Mouse (Mus musculus): ENCODE data around the gene Glrb. TPM values are rescaled to one million over a fixed set of nuclear protein-coding genes. Genes with fewer than 3 reads are reported as not detected.

Gene Glrb
- total RNA-seq, 2 experiments from 2014 or later = 0.45 to 1.4 TPM

DNA sequence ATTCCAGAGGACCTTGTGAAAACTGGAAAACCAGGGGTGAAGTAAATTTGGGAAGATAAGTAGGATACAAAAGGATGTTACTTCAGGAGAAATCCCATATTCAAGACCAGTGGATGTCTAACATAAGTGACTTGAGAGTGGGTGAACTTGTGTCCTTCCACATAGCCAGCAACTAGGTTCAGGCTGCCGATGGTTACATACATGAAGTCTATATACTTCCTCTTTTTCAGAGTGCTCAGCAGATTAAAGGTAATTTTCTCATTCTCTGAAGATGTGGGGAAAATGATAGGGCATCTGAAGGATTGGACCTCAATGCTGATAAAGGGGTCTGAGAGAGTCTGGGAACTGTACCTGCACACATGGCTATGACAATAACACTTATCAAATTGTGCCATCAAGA, 89.5 kb downstream of the Glrb start:
- no peak for DNase-seq

DNA sequence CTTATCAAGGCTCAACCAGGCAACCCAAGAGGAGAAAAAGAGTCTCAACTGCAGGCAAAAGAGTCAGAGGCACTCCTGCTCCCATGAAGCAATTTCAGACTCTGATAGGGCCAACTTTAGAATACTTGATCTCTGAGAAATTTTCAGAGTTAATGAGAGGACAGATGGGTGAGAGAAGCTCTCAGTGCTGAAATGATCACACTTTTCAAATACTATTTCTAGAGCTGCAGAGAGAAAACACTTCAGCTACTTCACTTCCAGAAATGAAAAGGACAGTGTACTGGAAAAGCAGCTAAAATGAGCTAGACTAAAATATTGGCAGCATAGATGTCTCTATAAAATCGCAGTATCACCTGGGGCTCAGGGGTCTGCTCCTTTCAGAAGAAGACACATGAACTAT, 94.8 kb downstream of the Glrb start:
- no peak for DNase-seq

DNA sequence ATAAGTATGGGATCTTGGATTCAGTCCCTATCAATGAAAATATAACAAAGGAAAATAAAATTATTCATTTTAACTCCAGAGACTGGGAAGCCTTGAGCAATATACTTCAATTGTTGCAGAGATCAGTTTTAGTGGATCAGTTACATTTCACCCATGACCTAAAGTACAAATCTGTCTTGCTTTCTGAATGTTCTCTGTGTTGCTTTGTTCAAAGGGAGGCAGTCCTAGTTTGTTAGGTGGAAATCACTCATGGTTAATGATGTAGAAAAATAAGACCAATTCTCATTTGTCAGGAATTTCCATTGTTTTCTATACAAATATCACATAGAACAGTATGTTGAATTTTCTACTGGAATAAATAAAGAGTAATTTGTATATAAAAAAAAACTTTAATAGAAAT, 99.7 kb downstream of the Glrb start:
- DNase-seq = no peak

DNA sequence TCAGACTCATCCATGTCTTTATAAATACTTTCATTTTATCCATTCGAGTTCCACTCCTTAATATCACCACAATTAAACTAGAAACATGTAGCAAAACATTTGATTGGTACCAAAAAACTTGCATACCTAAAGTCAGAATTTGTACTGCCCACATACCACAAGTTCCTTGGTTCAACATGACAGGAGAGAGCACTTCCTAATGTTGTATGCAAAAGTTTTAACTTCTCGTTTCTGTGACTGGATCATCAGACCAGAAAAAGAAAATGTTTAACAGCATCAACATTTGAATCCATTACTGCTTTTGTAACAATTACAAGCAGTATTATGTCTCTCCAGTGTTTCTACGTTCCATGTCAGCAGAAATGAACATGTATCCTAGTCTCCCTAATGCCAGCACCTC, 101.2 kb downstream of the Glrb start:
- DNase-seq = no peak

DNA sequence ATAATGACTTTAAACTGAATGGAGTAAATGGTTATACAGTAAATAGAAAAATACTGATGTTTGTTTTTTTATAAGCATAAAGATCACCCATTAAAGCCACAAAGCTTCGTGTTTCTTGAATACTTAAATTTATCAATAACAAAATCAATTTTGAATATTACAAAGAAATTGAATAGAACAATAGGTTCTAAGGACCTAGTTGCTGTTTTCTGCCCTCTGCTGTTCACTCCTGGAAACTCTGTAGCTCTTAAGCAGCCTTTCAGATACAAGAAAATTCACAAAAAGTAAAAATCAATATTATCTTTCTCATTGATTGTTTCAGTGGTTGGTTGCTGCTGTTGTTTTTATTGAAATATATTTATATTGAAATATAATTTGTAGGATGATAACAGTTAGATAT, 108.1 kb downstream of the Glrb start:
- DNase-seq = no peak

DNA sequence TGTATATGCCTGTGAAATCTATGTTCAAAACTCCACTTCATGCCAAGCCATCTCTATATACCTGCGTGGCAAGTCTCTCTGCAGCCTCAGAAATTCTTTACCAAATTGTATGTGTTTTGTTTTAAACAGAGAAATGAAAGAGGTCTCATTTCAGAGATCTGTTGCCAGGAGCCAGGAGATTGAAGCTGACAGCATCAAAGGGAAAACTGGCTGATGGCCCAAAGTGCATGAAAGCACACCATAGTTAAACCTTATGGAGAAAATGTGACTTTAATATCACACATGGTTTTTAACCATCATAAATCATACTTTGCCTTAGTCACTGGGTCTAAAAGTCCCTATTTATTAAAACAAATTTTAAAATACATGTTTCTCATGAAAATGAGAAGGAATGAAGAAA, 109.6 kb downstream of the Glrb start:
- DNase-seq = no peak

DNA sequence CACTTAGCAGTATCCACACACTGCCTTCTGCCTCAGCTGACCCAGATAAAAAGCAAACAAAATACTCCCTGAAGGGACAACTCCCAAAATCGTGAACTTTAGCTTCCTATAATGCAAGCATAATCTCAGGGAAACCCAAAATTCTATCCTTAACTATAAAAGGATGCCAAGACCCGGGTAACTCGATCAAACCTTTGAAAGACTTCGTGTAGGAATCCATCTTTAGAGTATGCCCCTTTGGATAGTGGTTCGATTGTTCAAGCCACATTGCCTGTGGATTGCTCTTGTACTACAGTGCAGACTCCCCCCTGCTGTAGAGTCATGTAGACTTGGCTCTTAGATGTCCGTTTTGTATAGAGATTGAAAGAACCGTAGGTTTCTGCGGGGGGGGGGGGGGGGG, 110.2 kb downstream of the Glrb start:
- DNase-seq = no peak

DNA sequence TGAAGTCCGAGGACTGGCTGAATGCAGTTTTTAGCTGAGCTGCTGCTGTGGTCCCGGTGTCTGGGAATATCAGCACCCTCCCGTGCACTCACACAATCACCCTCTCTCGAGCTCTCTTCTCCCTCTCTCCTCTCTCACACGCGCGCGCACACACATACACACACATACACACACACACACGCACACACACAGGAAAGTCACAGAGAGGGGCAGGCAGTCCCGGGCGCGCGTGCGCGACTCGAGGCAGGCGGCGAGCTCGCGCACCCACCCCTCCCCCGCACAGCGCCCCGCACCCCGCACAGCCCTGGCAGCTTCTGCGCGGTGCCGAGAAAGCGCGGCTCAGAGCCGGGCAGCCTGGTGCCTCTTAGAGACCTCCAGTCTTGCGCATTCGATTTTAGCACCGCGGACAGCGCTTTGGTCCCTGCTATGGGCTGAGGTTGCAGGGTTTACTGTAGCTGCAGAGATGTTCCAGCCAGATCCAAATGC, 110.8 kb downstream of the Glrb start, which contains the start of gene Gria2:
Gene Gria2 (minus strand): TSS at position 240 of the 486 bp plus-strand sequence.
- peak; percentile 58 for DNase-seq

DNA sequence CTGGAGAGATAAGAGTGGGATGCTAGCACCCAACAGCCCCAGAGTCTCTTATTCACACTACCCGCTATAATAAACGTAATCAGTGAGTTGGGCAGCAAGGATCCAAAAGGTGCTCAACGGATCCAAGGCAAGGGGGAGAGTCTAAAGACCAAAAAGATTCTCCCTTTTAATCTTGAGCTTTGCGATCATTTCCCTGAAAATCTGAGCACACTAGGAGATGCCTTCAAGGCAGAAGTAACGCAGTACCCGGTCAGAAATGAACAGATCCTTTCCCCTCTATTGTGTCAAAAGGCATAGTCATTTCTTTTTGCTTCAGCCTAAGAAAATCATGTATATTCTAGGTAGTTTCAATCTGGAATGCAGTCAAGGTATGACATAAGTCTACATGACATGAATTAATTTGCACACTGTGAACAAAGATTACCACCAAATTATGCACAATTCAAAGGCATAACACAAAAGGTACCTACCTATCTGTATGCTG, 111.6 kb downstream of the Glrb start:
- no peak for DNase-seq

DNA sequence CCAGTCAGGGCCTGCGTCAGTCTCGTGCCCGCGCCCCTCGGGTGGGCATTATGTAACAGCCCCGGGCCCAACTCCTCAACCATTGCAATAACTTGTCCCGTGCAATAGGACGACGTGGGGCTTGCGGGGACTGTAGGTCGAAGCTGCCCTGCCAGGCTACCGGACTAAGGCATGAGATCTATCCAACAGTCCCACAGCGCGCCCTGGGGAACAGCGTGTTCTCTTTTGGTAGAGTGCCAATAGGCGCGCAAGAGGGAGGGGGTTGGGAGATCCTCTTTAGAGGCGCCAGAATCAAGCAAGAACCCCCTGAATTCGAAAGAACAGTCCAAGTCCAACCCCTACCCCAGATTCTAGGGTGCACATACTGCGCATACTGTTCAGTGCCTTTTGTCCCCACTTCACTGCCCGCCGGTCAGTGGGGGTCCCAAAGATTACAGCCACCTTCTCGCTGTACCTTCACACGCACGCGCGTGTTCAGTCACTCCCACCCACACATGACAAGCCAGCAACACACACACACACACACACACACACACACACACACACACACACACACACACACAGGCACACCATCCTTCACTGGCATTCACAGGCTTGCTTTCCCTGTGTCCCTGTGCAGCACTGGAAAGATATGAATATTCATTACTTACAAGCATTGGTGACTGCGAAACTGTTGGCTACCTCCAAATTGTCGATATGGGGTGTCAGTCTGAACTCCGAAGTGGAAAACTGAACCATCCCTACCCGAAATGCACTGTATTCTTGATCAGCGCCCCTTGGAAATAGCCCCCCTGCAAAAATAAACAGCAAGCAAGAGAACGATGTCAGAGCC, 112.2 kb downstream of the Glrb start:
- DNase-seq = peak; percentile 5

DNA sequence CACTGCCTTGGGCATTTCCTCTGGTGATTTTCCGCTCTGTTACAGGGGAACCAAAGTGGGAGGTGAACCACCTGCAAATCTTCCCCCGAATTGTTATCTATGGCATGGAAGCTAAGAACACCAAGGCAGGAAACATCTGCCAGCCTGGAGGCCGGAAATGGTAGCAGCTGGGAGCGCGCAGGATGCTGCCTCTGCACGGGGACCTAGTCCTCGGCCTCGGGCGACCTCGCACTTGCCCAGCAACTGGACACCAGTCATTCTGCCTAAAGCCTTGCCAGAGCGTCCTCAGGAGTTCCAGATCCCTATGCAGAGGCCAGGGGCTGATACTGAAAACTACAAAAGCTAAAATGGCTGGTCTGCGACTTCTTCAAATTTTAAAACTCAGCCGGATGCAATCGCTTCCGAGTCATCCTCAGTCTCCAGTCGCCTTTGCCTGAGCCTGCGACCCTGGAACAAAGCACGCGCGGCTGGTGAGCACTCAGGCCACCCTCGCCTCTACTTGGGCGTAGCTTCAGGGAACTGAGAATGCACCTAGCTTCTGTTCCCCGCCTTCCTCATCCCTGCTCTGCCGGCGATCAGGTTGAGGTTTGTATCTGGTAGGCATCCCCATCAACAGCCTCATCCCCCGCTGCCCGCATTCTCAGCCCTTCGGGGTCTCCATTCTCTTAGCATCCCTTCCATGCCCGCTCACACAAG, 113.0 kb downstream of the Glrb start:
- peak; percentile 7 for DNase-seq

DNA sequence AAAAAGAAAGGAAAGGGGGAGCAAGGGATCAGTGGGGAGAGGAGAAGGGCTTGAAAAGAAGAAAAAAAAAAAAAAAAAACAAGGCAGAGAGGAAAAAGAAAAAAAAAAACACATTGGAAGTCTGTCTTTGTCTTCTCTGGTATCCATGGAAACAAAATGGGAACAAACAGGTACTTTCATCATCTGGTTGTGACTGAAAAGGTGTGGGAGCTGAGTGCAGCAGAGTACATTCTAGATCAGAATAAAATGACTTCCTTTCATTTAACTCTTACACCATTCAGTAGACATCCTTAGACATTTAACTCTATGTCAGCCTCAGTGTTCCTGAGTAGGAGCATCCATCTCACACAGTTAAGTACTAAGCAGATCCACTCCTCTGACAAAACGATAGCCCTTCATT, 115.5 kb downstream of the Glrb start:
- no peak for DNase-seq

DNA sequence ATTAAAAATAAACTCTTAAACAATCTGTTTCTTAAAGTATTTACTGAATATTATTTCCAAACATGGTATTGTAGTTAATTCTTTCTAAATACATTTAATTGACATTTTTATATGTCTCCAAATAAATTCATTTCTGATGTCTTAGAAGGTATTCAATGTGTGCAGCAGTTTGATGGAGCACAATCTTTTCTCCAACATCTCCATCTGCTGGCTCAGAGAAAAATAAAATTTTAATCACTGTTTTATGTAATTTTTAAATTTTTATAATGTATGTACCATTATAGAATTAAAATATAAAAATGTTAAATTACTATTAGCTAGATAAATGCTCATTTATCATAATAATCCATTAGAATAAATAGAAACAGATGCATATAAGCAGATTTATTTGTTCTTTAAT, 116.7 kb downstream of the Glrb start:
- no peak for DNase-seq

DNA sequence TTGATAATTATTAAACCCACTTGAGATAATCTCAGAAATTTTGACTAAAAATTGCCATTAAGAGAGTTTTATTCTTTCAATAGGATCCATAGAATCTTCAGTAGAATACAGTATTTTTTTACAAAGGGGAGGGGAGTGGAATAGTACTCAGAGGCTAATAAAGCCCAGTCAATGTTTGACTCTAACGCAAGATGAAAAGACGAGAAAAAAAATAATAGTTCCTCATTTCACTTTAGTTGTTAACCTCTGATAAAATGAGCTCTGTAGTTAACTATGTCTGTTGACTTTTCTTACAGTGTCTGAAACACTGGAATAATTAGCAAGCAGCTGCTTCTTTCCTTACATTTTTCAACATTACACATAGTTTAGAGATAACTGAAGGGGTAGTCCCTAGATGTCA, 118.2 kb downstream of the Glrb start:
- no peak for DNase-seq

Other genes starting within 250 kb of the Glrb start
- gene Gria2, start 110.8 kb downstream of the Glrb start, total RNA-seq (2021) = under 1 TPM; 0.52 to 0.81 TPM
- 1 to 10 TPM; 4.1 to 7.4 TPM for gene Pdgfc, start 122.8 kb upstream of the Glrb start, total RNA-seq (2021)